Mouse (Mus musculus): ENCODE measurements at regions not wholly inside any gene's neighbourhood (a gene's known extent, or its start where the extent isn't known, plus 50 kb on each side); places are given as distances from the start of the nearest gene placed in this dataset.

GRCm38 (mm10) chr5:148751980-148752379 lies 177.1 kb downstream of the Katnal1 start:
- TF ChIP-seq TAL1 (IDR thresholded peaks at IDR 0.05; ENCODE audit: low read length) (no peak), GATA1 (IDR thresholded peaks at IDR 0.05; ENCODE audit: low read length) (no peak)

Data from erythroblast, embryonic 14.5 days (primary cell).